Mouse (Mus musculus) heart, embryonic 16.5 days (tissue): ENCODE results near the gene Adamtsl1. TPM values are rescaled to one million over a fixed set of nuclear protein-coding genes. Genes with fewer than 3 reads are reported as not detected.

Experiments used
- ATAC-seq: fragments of 200-750 bp; cut with Nextera tagmentation; replicated peaks from 2 replicates; pipeline ENCODE4 v1.8.0; 2017; ENCODE audit warnings: moderate number of reproducible peaks; ENCODE audit not compliant: insufficient read depth, low FRiP score; ENCODE audit errors: extremely low read depth
- H3K27ac ChIP-seq: fragments of 300-500 bp; sonication (generic); 2 replicates; pipeline ENCODE4 v1.5.1; 2014; ENCODE audit warnings: mild to moderate bottlenecking, low read length, control low read depth, moderate library complexity
- H3K27me3 ChIP-seq: fragments of 300-500 bp; sonication (generic); 2 replicates; pipeline ENCODE4 v1.6.1; 2014; ENCODE audit warnings: low read length, mixed read lengths; ENCODE audit not compliant: control insufficient read depth, insufficient read depth
- H3K36me3 ChIP-seq: fragments of 300-500 bp; sonication (generic); 2 replicates; pipeline ENCODE4 v1.6.1; 2014; ENCODE audit not compliant: control insufficient read depth, insufficient read depth
- H3K4me1 ChIP-seq: fragments of 300-500 bp; sonication (generic); 2 replicates; pipeline ENCODE4 v1.6.1; 2014; ENCODE audit warnings: low read length, mixed read lengths; ENCODE audit not compliant: control insufficient read depth, insufficient read depth
- H3K4me2 ChIP-seq: fragments of 300-500 bp; sonication (generic); 2 replicates; pipeline ENCODE4 v1.6.1; 2014; ENCODE audit warnings: low read depth, mild to moderate bottlenecking, control low read depth, low read length
- H3K4me3 ChIP-seq: fragments of 300-500 bp; sonication (generic); 2 replicates; pipeline ENCODE4 v1.5.1; 2014; ENCODE audit warnings: mild to moderate bottlenecking, control low read depth, low read length
- H3K9ac ChIP-seq: fragments of 300-500 bp; sonication (generic); 2 replicates; pipeline ENCODE4 v1.6.1; 2014; ENCODE audit warnings: low read length, control low read depth
- H3K9me3 ChIP-seq: fragments of 300-500 bp; sonication (generic); replicated peaks from 2 replicates; pipeline ENCODE4 v1.6.1; 2016; ENCODE audit warnings: low read length; ENCODE audit not compliant: control insufficient read depth
- WGBS: fragments of 180-500 bp; shearing (Covaris S2); extraction: QIAGEN DNeasy Blood & Tissue Kit; methylation state at CpG from one replicate; pipeline ENCODE4 v1.1.7; 2014; 5-methylcytosine and 5-hydroxymethylcytosine counted together
- polyA plus RNA-seq: library from polyadenylated mRNA; unstranded; fragments of >200 nt; fragmentation: Nextera tagmentation; extraction: Ambion mirVana; gene quantifications from 2 replicates; pipeline ENCODE4 v1.2.1, GENCODE M21; 2015

Adamtsl1 gene
- polyA plus RNA-seq, 1 experiment from 2014 or later: 7.9 TPM

DNA sequence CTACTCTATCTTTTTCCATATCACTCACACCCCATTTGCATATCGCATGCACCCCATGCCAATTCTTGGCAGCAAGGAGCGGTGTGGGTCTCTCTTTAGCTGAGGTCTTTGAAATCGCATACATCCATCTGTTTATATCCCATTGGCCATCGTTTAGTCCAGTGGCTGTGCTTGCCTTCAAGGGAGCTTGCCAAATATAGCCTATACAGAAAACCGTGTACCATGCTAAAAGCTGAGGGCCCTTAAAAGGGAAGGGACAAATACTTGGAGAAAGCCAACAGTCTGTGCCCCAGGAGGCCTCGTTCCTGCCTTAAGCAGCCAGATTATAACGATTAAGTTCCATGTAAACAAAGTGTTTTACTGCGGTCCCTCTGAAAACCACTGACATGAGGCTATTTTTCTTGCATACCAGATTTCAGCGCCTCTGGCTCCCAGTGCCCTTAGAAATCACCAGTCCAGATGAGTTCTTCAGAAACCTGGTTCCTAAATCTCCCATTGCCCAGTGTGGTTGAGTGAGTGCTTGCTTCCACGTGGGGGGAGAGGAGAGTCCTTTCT is 822.0 kb downstream of the Adamtsl1 start:
- no peak overlapping the region for H3K9ac ChIP-seq
- peaks cover 8% of the 10 kb centered on the region for H3K4me1 ChIP-seq
- no peak for ATAC-seq
- no peak overlapping the region for H3K27ac ChIP-seq
- no peak overlapping the region for H3K4me3 ChIP-seq
- H3K27me3 ChIP-seq: no peaks in the 10 kb centered on the region
- H3K9me3 ChIP-seq: no peaks in the 10 kb centered on the region
- WGBS: 33% methylated on average over 10 of the region's 10 CpGs
- no peak overlapping the region; the same call in 1 of the 2 replicates for H3K4me2 ChIP-seq
- no peaks in the 10 kb centered on the region for H3K36me3 ChIP-seq

DNA sequence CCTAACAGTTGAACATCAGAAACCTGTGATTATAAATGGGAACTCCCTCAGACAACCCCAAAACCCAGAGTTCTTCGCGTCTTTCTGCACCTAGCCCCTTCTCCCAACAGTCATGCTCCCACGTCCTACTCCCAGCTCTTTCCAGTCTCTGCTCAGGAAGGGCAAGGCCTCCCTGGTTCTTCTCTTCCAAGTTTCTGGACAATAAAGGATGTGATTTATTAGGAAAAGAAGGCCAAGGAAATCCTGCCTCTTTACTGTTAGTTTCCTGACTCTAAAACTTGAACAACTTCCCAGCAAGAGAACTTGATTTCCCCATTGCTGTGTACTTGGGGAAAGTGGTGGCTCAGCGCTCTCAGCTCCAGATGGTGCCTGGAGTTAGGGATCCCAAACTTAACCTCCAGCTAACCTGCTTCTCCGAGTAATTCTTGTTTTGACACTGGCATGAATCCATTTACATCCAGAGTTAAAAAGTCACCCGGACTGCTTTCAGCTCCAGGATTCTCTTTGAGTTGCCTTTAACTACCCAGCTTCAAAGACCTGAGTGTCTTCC is 823.3 kb downstream of the Adamtsl1 start:
- Histone ChIP-seq H3K27ac (no peak overlapping the region), H3K4me1 (peaks cover 8% of the 10 kb centered on the region), H3K4me2 (no peak overlapping the region), H3K27me3 (no peaks in the 10 kb centered on the region), H3K9me3 (no peaks in the 10 kb centered on the region), H3K4me3 (no peak overlapping the region), H3K36me3 (no peaks in the 10 kb centered on the region), H3K9ac (no peak overlapping the region)
- 70% methylated on average over 6 of the region's 6 CpGs for WGBS
- ATAC-seq: no peak

DNA sequence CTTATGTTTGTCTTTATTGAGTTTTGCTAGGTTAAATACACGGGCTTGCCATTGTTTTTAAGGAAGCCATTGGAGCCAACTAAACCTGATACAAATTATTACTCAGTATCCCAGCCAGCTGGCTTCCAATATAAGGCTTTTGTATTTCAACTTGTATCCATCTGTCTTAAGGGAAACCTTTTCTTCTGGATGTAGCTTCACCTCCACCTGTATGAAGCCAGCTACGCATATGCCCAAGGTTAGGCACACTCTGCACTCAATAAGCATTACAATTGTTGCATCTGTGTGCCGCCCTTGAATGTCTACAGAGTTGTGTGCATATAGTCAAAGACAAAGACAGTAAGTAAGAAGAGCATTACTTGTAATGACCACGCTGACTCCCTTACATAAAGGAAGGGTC is 835.4 kb downstream of the Adamtsl1 start:
- WGBS: 86% methylated on average over 4 of the region's 4 CpGs
- Histone ChIP-seq H3K27ac (no peak overlapping the region), H3K27me3 (no peaks in the 10 kb centered on the region), H3K4me2 (no peak overlapping the region), H3K9ac (no peak overlapping the region), H3K4me1 (0 out of 2 replicates have a peak, but pooled peaks cover 2% of the 10 kb centered on the region), H3K4me3 (no peak overlapping the region), H3K9me3 (no peaks in the 10 kb centered on the region), H3K36me3 (no peaks in the 10 kb centered on the region)
- ATAC-seq: no peak

DNA sequence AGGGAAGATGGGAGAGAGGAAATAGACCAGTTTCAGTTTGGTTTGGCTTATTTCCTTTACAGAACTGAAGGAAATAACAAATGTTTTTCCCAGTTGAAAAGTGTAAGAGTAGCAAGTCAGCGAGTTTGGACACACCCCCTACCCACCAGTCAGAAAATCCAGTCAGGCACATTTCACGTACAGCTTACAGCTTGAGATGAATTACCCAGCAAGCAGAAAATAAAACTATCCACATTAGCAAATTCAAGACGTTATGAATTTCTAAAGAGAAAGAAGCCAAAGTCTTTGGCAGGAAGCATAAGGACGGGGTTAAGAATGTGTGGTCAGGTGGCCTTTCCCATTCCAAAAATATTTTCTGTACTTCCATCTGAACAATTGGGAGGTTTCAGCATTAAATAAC is 838.1 kb downstream of the Adamtsl1 start:
- Histone ChIP-seq H3K9ac (no peak overlapping the region), H3K4me3 (no peak overlapping the region), H3K4me1 (0 out of 2 replicates have a peak, but pooled peaks cover 2% of the 10 kb centered on the region), H3K4me2 (0 out of 2 replicates have a peak overlapping the region, but pooled peaks have one; percentile 19), H3K9me3 (no peaks in the 10 kb centered on the region), H3K36me3 (no peaks in the 10 kb centered on the region), H3K27me3 (no peaks in the 10 kb centered on the region), H3K27ac (0 out of 2 replicates have a peak overlapping the region, but pooled peaks have one; percentile 2)
- 58% methylated on average over 4 of the region's 4 CpGs for WGBS
- no peak for ATAC-seq

DNA sequence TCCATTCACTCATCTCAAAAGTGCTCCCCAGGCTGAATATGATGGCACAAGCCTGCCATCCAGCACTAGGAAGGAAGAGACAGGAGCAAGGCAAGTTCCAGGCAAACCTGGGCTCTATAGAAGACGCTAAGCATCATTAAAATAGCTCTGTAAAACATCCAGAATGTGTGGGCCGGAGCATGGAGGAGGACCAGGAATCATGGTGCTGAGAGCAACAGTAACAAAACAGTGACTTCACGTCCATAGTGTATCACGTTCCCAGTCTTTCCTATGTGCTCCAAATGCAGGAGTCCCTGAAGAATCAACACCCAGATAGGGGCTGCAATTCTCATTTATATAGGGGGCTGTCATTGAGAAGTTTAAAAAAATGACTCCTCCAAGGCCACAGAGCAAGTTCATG is 839.6 kb downstream of the Adamtsl1 start:
- H3K4me3 ChIP-seq: no peak overlapping the region

DNA sequence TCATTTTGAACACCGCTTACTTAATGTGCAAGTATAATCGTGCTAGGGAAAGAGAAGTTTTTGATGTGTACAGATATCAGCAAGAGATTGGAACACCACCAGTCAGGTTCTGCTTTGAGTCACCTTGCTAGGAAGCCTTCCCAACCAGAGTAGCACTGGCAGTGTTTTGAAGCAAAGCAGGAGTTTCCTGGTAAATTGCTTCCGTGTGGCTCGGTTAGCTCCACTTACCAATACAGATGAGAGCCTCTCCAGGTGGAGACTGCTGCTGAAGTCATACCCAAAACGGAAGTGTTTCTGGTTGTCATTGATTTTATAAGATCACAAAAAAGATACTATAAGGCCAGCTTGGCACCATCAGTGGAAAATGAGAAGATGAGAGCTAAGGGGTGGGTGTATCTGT is 845.4 kb downstream of the Adamtsl1 start:
- 78% methylated on average over 5 of the region's 5 CpGs for WGBS
- H3K9me3 ChIP-seq: no peaks in the 10 kb centered on the region
- ATAC-seq: no peak
- no peak overlapping the region for H3K27ac ChIP-seq
- no peaks in the 10 kb centered on the region for H3K36me3 ChIP-seq
- H3K9ac ChIP-seq: no peak overlapping the region
- 0 out of 2 replicates have a peak, but pooled peaks cover 2% of the 10 kb centered on the region for H3K4me1 ChIP-seq
- H3K4me3 ChIP-seq: no peak overlapping the region
- no peak overlapping the region for H3K4me2 ChIP-seq
- no peaks in the 10 kb centered on the region for H3K27me3 ChIP-seq

More for the DNA sequence above, 839.6 kb downstream of the Adamtsl1 start:
- 0 out of 2 replicates have a peak, but pooled peaks cover 2% of the 10 kb centered on the region for H3K4me1 ChIP-seq
- no peak overlapping the region for H3K4me2 ChIP-seq
- WGBS: 88% methylated on average over 4 of the region's 4 CpGs
- H3K9me3 ChIP-seq: no peaks in the 10 kb centered on the region
- H3K9ac ChIP-seq: no peak overlapping the region
- no peaks in the 10 kb centered on the region for H3K27me3 ChIP-seq
- no peaks in the 10 kb centered on the region for H3K36me3 ChIP-seq
- no peak for ATAC-seq
- H3K27ac ChIP-seq: no peak overlapping the region

DNA sequence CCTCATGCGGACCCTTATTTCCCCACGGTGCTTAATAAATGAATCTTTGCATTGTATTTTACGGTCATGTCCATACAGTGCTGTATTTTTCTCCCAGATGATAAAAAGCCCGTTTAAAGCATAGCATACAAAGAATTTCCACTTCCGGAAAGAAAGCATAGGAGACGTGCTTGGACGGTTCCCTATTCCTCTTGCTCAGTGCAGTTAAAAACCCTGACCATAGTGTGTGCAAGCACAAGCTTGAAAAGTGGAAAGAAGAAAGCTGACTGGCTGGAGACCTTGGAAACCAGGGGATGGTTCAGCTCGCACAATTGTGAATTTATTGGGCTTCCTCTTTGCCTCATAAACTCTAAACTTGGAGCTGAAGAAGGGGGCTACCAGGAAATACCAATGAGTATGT is 855.1 kb downstream of the Adamtsl1 start:
- Histone ChIP-seq H3K36me3 (no peaks in the 10 kb centered on the region), H3K4me3 (no peak overlapping the region), H3K4me1 (peaks cover 4% of the 10 kb centered on the region; the same call in 1 of the 2 replicates), H3K9me3 (no peaks in the 10 kb centered on the region), H3K9ac (no peak overlapping the region), H3K4me2 (no peak overlapping the region), H3K27me3 (no peaks in the 10 kb centered on the region), H3K27ac (no peak overlapping the region)
- 70% methylated on average over 8 of the region's 8 CpGs for WGBS
- ATAC-seq: no peak

DNA sequence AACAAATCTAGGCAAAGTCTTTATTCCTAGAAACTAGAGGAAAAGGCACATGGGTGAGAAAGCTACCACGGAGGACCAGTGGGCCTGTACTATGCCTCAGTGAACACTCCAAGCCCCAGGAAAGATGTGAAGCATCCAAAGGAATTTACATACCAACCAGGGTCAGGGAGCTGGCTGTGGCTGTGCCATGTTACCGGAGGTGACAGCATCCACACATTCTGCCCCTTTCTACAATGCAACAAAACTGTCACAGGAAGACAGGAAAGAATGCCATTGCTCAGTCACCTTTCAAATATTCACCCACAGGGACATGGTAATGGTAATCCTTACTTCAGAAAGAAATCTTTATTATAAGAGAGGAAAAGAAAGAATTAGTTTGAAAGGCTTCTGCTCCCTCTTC is 859.2 kb downstream of the Adamtsl1 start:
- no peaks in the 10 kb centered on the region for H3K36me3 ChIP-seq
- H3K27me3 ChIP-seq: no peaks in the 10 kb centered on the region
- no peak overlapping the region for H3K9ac ChIP-seq
- H3K4me1 ChIP-seq: peaks cover 4% of the 10 kb centered on the region; the same call in 1 of the 2 replicates
- no peaks in the 10 kb centered on the region for H3K9me3 ChIP-seq
- 61% methylated on average over 2 of the region's 2 CpGs for WGBS
- ATAC-seq: no peak
- no peak overlapping the region for H3K4me3 ChIP-seq
- H3K27ac ChIP-seq: no peak overlapping the region
- no peak overlapping the region for H3K4me2 ChIP-seq

DNA sequence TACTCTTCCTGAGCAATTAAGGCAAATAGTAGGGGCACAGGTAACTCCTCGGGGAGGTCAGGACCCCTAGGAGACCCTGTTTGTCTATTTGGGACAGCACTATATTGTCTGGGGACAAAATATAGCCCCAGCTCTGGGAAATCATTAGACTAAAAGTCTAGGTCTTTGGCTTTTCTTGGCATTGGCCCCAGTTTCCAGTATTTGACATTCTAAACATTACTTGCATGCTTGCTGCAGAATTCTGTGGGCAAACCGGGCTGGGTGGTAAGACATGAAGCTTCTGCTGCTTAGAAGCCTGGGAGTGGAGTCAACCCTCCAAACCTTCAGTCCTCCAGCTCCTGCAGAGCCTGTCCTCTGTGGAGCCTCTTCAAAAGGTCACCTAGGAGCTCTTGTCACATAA is 869.2 kb downstream of the Adamtsl1 start:
- Histone ChIP-seq H3K27ac (peak overlapping the region; percentile 57), H3K27me3 (no peaks in the 10 kb centered on the region), H3K9ac (no peak overlapping the region), H3K9me3 (no peaks in the 10 kb centered on the region; the same call in 1 of the 2 replicates), H3K4me3 (no peak overlapping the region), H3K4me2 (no peak overlapping the region), H3K4me1 (peaks cover 9% of the 10 kb centered on the region), H3K36me3 (no peaks in the 10 kb centered on the region)
- ATAC-seq: 0 out of 2 replicates have a peak, but pooled peaks have one; percentile 12
- 51% methylated on average over 2 of the region's 2 CpGs for WGBS
